Comparison of ENCODE assay signal across 10 mouse cellular contexts in genomic region chr2:168274374-168274935, GRCm38 (mm10). TPM values are rescaled to one million over a fixed set of nuclear protein-coding genes. Genes with fewer than 3 reads are reported as not detected.
DNase-seq lines count a peak whose midpoint lies in the region; ATAC-seq and TF ChIP-seq lines count a peak whose summit lies in the region.
"Had no signal": no experiment of that assay in that cellular context is flagged by ENCODE, and none has a peak within 500 bp of the region (broad histone marks: within the 10 kb centered on the region; RNA-seq: fewer than 3 reads in every experiment).

No protein-coding gene starts in this region.

- H3K4me3 ChIP-seq in hindbrain, embryonic 14.5 days (replicated peaks; ENCODE audit: low read length): no peak overlapping the region
- no peak overlapping the region for H3K4me3 ChIP-seq in hindbrain, embryonic 12.5 days
- no peak overlapping the region for H3K4me3 ChIP-seq in embryonic facial prominence, embryonic 14.5 days (ENCODE audit: low read depth, low read length)
- H3K4me3 ChIP-seq in liver, embryonic 11.5 days (ENCODE audit: low read depth, low read length): no peak overlapping the region
- no peak overlapping the region for H3K4me3 ChIP-seq in olfactory bulb, adult 2 months (ENCODE audit: insufficient read depth, low read depth, low read length)
- H3K4me3 ChIP-seq: embryonic facial prominence, embryonic 13.5 days; myocyte had no signal

- no peaks in the 10 kb centered on the region for H3K4me1 ChIP-seq in hindbrain, embryonic 14.5 days (replicated peaks; ENCODE audit: control insufficient read depth, insufficient read depth, low read length)
- H3K4me1 ChIP-seq in hindbrain, embryonic 12.5 days: no peaks in the 10 kb centered on the region
- no peaks in the 10 kb centered on the region for H3K4me1 ChIP-seq in embryonic facial prominence, embryonic 14.5 days (ENCODE audit: control insufficient read depth, insufficient read depth, low read length)
- H3K4me1 ChIP-seq in liver, embryonic 11.5 days (replicated peaks; ENCODE audit: control insufficient read depth, insufficient read depth, low read length): peaks cover 9% of the 10 kb centered on the region
- H3K4me1 ChIP-seq in olfactory bulb, adult 2 months (ENCODE audit: control insufficient read depth, insufficient read depth, low read length): no peaks in the 10 kb centered on the region

- H3K27ac ChIP-seq in hindbrain, embryonic 14.5 days: no peak overlapping the region
- no peak overlapping the region for H3K27ac ChIP-seq in hindbrain, embryonic 12.5 days
- H3K27ac ChIP-seq in embryonic facial prominence, embryonic 14.5 days (replicated peaks; ENCODE audit: low read depth, low read length): no peak overlapping the region
- no peak overlapping the region for H3K27ac ChIP-seq in liver, embryonic 11.5 days (ENCODE audit: low read depth, low read length)
- no peak overlapping the region for H3K27ac ChIP-seq in olfactory bulb, adult 2 months (ENCODE audit: insufficient read depth, low read depth, low read length)
- H3K27ac ChIP-seq: embryonic facial prominence, embryonic 13.5 days had no signal

- H3K27me3 ChIP-seq in hindbrain, embryonic 14.5 days (ENCODE audit: control insufficient read depth, insufficient read depth, low read length): peaks cover 16% of the 10 kb centered on the region
- peaks cover 30% of the 10 kb centered on the region for H3K27me3 ChIP-seq in hindbrain, embryonic 12.5 days
- peaks cover 36% of the 10 kb centered on the region for H3K27me3 ChIP-seq in embryonic facial prominence, embryonic 14.5 days (replicated peaks; ENCODE audit: control insufficient read depth, insufficient read depth, low read length)
- peaks cover 57% of the 10 kb centered on the region for H3K27me3 ChIP-seq in liver, embryonic 11.5 days (replicated peaks; ENCODE audit: control insufficient read depth, insufficient read depth, low read length)

- no peak for ATAC-seq in hindbrain, embryonic 14.5 days (ENCODE audit: low FRiP score)
- no peak for ATAC-seq in hindbrain, embryonic 12.5 days (ENCODE audit: low FRiP score)
- no peak for ATAC-seq in embryonic facial prominence, embryonic 14.5 days (ENCODE audit: low read depth)
- no peak for ATAC-seq in liver, embryonic 11.5 days (replicated peaks; ENCODE audit: low FRiP score)

- H3K9me3 ChIP-seq in hindbrain, embryonic 14.5 days (ENCODE audit: control insufficient read depth, low read length): no peaks in the 10 kb centered on the region
- no peaks in the 10 kb centered on the region for H3K9me3 ChIP-seq in hindbrain, embryonic 12.5 days (replicated peaks)
- no peaks in the 10 kb centered on the region for H3K9me3 ChIP-seq in embryonic facial prominence, embryonic 14.5 days (ENCODE audit: control insufficient read depth, low read length)
- no peaks in the 10 kb centered on the region for H3K9me3 ChIP-seq in liver, embryonic 11.5 days (ENCODE audit: control insufficient read depth, low read length)
- H3K9me3 ChIP-seq: embryonic facial prominence, embryonic 13.5 days had no signal

- TF ChIP-seq POLR2A in olfactory bulb, adult 2 months (IDR thresholded peaks at IDR 0.05; ENCODE audit: insufficient read depth, low read depth, low read length): no peak

- 7% methylated on average over 11 of the region's 11 CpGs for WGBS in hindbrain, embryonic 14.5 days
- WGBS in hindbrain, embryonic 12.5 days: 10% methylated on average over 11 of the region's 11 CpGs
- WGBS in embryonic facial prominence, embryonic 14.5 days: 5% methylated on average over 11 of the region's 11 CpGs
- 5% methylated on average over 11 of the region's 11 CpGs for WGBS in liver, embryonic 11.5 days
- 14% methylated on average over 11 of the region's 11 CpGs for WGBS in olfactory bulb, adult 2 months

- H3K9ac ChIP-seq in hindbrain, embryonic 14.5 days: no peak overlapping the region
- H3K9ac ChIP-seq in hindbrain, embryonic 12.5 days: no peak overlapping the region
- no peak overlapping the region for H3K9ac ChIP-seq in embryonic facial prominence, embryonic 14.5 days (ENCODE audit: low read depth, low read length)
- no peak overlapping the region for H3K9ac ChIP-seq in liver, embryonic 11.5 days (ENCODE audit: low read depth, low read length)
- H3K9ac ChIP-seq: embryonic facial prominence, embryonic 13.5 days had no signal

- peak; percentile 73 for DNase-seq in hindbrain, embryonic 14.5 days (ENCODE audit: low spot score)
- DNase-seq in adrenal gland, postnatal 36 days: peak; percentile 73 to 79
- DNase-seq in embryonic facial prominence, embryonic 14.5 days (ENCODE audit: low spot score): peak; percentile 36
- DNase-seq in kidney, adult 9 months: peak; percentile 57
- peak; percentile 62 for DNase-seq in liver, embryonic 11.5 days (ENCODE audit: low spot score)
- peak; percentile 65 for DNase-seq in thymus, postnatal 25 days

- TF ChIP-seq CTCF in olfactory bulb, adult 2 months (IDR thresholded peaks at IDR 0.05; ENCODE audit: insufficient read depth, low read depth, low read length): peak; percentile 83

- H3K36me3 ChIP-seq in hindbrain, embryonic 14.5 days (replicated peaks; ENCODE audit: control insufficient read depth, insufficient read depth): no peaks in the 10 kb centered on the region
- H3K36me3 ChIP-seq in hindbrain, embryonic 12.5 days: no peaks in the 10 kb centered on the region
- H3K36me3 ChIP-seq in embryonic facial prominence, embryonic 14.5 days (ENCODE audit: control insufficient read depth, insufficient read depth, low read length): no peaks in the 10 kb centered on the region
- no peaks in the 10 kb centered on the region for H3K36me3 ChIP-seq in liver, embryonic 11.5 days (ENCODE audit: control insufficient read depth, insufficient read depth, low read length)
- H3K36me3 ChIP-seq: embryonic facial prominence, embryonic 13.5 days had no signal

- no peak overlapping the region for H3K4me2 ChIP-seq in hindbrain, embryonic 14.5 days (replicated peaks)
- no peak overlapping the region for H3K4me2 ChIP-seq in hindbrain, embryonic 12.5 days (replicated peaks)
- H3K4me2 ChIP-seq in embryonic facial prominence, embryonic 14.5 days (ENCODE audit: low read depth, low read length): no peak overlapping the region
- no peak overlapping the region for H3K4me2 ChIP-seq in liver, embryonic 11.5 days
- H3K4me2 ChIP-seq: embryonic facial prominence, embryonic 13.5 days had no signal

RNA-seq across cellular contexts. Expression of gene Kcng1, which starts 7.1 kb away (rescaled TPM):
- 0.87 and 1.4 TPM in 2 replicates for polyA plus RNA-seq in hindbrain, embryonic 14.5 days (2014; fragmentation: Nextera tagmentation; extraction: Ambion mirVana)
- polyA plus RNA-seq in hindbrain, embryonic 12.5 days (2016; fragmentation: Nextera tagmentation; extraction: Ambion mirVana): 1.0 and 1.2 TPM in 2 replicates
- total RNA-seq in adrenal gland, postnatal 36 days (2021): not detected
- 1.1 and 1.4 TPM in 2 replicates for polyA plus RNA-seq in embryonic facial prominence, embryonic 14.5 days (2014; fragmentation: Nextera tagmentation; extraction: Ambion mirVana)
- 0.90 and 0.95 TPM in 2 replicates for polyA plus RNA-seq in liver, embryonic 11.5 days (2014; fragmentation: Nextera tagmentation; extraction: Ambion mirVana)
- polyA plus RNA-seq in olfactory bulb, adult 2 months (2012; ENCODE audit: insufficient read depth, insufficient read length, low replicate concordance, missing spikeins): not detected in 2 replicates
- polyA plus RNA-seq: myocyte had no signal

RNA-seq across cellular contexts. Expression of gene Mocs3, which starts 44.0 kb away (rescaled TPM):
- 11.7 and 12.5 TPM in 2 replicates for polyA plus RNA-seq in hindbrain, embryonic 14.5 days (2014; fragmentation: Nextera tagmentation; extraction: Ambion mirVana)
- polyA plus RNA-seq in hindbrain, embryonic 12.5 days (2016; fragmentation: Nextera tagmentation; extraction: Ambion mirVana): 12.2 and 13.7 TPM in 2 replicates
- 10 to 100 TPM; 14.3 to 15.8 TPM for total RNA-seq in adrenal gland, postnatal 36 days (2021)
- polyA plus RNA-seq in embryonic facial prominence, embryonic 14.5 days (2014; fragmentation: Nextera tagmentation; extraction: Ambion mirVana): 8.8 and 8.9 TPM in 2 replicates
- polyA plus RNA-seq in liver, embryonic 11.5 days (2014; fragmentation: Nextera tagmentation; extraction: Ambion mirVana): 8.2 and 8.9 TPM in 2 replicates
- not detected in 2 replicates for polyA plus RNA-seq in olfactory bulb, adult 2 months (2012; ENCODE audit: insufficient read depth, insufficient read length, low replicate concordance, missing spikeins)

RNA-seq across cellular contexts. Expression of gene Dpm1, which starts 44.1 kb away (rescaled TPM):
- polyA plus RNA-seq in hindbrain, embryonic 14.5 days (2014; fragmentation: Nextera tagmentation; extraction: Ambion mirVana): 58.7 and 60.1 TPM in 2 replicates
- polyA plus RNA-seq in hindbrain, embryonic 12.5 days (2016; fragmentation: Nextera tagmentation; extraction: Ambion mirVana): 77.2 and 83.6 TPM in 2 replicates
- 100 to 1,000 TPM; 104 to 123 TPM for total RNA-seq in adrenal gland, postnatal 36 days (2021)
- 84.6 and 86.6 TPM in 2 replicates for polyA plus RNA-seq in embryonic facial prominence, embryonic 14.5 days (2014; fragmentation: Nextera tagmentation; extraction: Ambion mirVana)
- 106 TPM in 2 replicates for polyA plus RNA-seq in liver, embryonic 11.5 days (2014; fragmentation: Nextera tagmentation; extraction: Ambion mirVana)
- polyA plus RNA-seq in olfactory bulb, adult 2 months (2012; ENCODE audit: insufficient read depth, insufficient read length, low replicate concordance, missing spikeins): 686 TPM in 1 of 2 replicates, not detected in the other

RNA-seq across cellular contexts. Expression of gene Gm20716, which starts 44.3 kb away (rescaled TPM):
- 23.7 and 26.3 TPM in 2 replicates for polyA plus RNA-seq in hindbrain, embryonic 14.5 days (2014; fragmentation: Nextera tagmentation; extraction: Ambion mirVana)
- 21.7 and 22.8 TPM in 2 replicates for polyA plus RNA-seq in hindbrain, embryonic 12.5 days (2016; fragmentation: Nextera tagmentation; extraction: Ambion mirVana)
- total RNA-seq in adrenal gland, postnatal 36 days (2021): 10 to 100 TPM; 26.6 to 27.7 TPM
- 21.5 and 22.0 TPM in 2 replicates for polyA plus RNA-seq in embryonic facial prominence, embryonic 14.5 days (2014; fragmentation: Nextera tagmentation; extraction: Ambion mirVana)
- polyA plus RNA-seq in liver, embryonic 11.5 days (2014; fragmentation: Nextera tagmentation; extraction: Ambion mirVana): 14.6 and 17.1 TPM in 2 replicates
- not detected in 2 replicates for polyA plus RNA-seq in olfactory bulb, adult 2 months (2012; ENCODE audit: insufficient read depth, insufficient read length, low replicate concordance, missing spikeins)
